Mouse (Mus musculus) kidney, adult 2 months (tissue): ENCODE measurements around the gene Gsg1l. TPM values are rescaled to one million over a fixed set of nuclear protein-coding genes. Genes with fewer than 3 reads are reported as not detected.

Experiments
- DNase-seq: peaks from one replicate; pipeline ENCODE4 v3.0.0; 2021
- H3K27ac ChIP-seq: fragments of 200-500 bp; 2 replicates; pipeline ENCODE4 v1.5.1; 2012; ENCODE audit warnings: low read depth, low read length, control low read depth, inconsistent platforms; ENCODE audit not compliant: insufficient read depth
- H3K27me3 ChIP-seq: fragments of 200-500 bp; replicated peaks from 2 replicates; pipeline ENCODE4 v1.6.1; 2012; ENCODE audit warnings: mild to moderate bottlenecking, moderate library complexity, low read length, inconsistent platforms; ENCODE audit not compliant: control insufficient read depth, insufficient read depth
- H3K36me3 ChIP-seq: fragments of 200-500 bp; 2 replicates; pipeline ENCODE4 v1.6.1; 2012; ENCODE audit warnings: mild to moderate bottlenecking, moderate library complexity, low read length, inconsistent platforms; ENCODE audit not compliant: control insufficient read depth, insufficient read depth
- H3K4me1 ChIP-seq: fragments of 200-500 bp; 2 replicates; pipeline ENCODE4 v1.6.1; 2011; ENCODE audit warnings: low read length; ENCODE audit not compliant: control insufficient read depth, insufficient read depth
- H3K4me3 ChIP-seq: fragments of 200-500 bp; 2 replicates; pipeline ENCODE4 v1.5.1; 2011; ENCODE audit warnings: mild to moderate bottlenecking, low read depth, low read length, control low read depth; ENCODE audit not compliant: insufficient read depth
- CTCF ChIP-seq: fragments of 200-500 bp; conservative IDR thresholded peaks from 2 replicates; pipeline ENCODE4 v1.5.1; 2011; ENCODE audit warnings: low read depth, mild to moderate bottlenecking, control low read depth, low read length, moderate library complexity, mixed read lengths; ENCODE audit not compliant: insufficient read depth, insufficient read length
- POLR2A ChIP-seq: fragments of 200-500 bp; IDR thresholded peaks from one replicate; pipeline ENCODE4 v1.6.1; 2011; ENCODE audit warnings: low read depth, low read length, control low read depth
- WGBS: fragments of 180-500 bp; shearing (Covaris S2); methylation state at CpG from one replicate; pipeline ENCODE4 v1.1.7; 2018; 5-methylcytosine and 5-hydroxymethylcytosine counted together
- polyA plus RNA-seq: library from polyadenylated mRNA; depleted of rRNA; stranded (reverse); fragments of >200 nt; gene quantifications from 2 replicates; pipeline ENCODE4 v1.2.3, GENCODE M21; 2012

Gene Gsg1l
- polyA plus RNA-seq, 1 experiment = 0.33 TPM

DNA sequence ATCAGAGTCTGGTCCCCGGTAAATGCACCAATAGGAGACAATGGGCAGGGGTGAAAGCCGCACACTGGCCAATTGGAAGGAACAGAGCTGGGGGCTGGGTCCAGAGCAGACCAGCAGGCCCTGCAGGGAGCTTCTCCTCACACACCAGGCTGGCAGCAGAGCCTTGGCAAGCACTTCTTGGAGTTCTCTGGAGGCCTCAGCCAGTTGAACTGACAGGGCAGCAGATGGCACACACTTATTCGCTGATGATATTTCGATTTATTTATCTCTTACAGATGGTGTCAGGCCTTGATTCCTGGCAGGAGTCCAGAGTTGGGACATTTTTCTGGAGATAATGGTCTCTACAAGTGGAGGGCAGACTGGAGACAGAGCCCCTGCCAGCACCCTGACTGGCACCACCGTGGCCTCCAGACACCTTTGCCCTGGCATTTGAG, 49.4 kb downstream of the Gsg1l start:
- Histone ChIP-seq H3K27ac (no peak overlapping the region), H3K27me3 (no peaks in the 10 kb centered on the region), H3K36me3 (no peaks in the 10 kb centered on the region), H3K4me3 (no peak overlapping the region), H3K4me1 (no peaks in the 10 kb centered on the region)
- 90% methylated on average over 5 of the region's 5 CpGs for WGBS
- no peak for DNase-seq
- no peak for TF ChIP-seq CTCF
- TF ChIP-seq POLR2A = no peak

DNA sequence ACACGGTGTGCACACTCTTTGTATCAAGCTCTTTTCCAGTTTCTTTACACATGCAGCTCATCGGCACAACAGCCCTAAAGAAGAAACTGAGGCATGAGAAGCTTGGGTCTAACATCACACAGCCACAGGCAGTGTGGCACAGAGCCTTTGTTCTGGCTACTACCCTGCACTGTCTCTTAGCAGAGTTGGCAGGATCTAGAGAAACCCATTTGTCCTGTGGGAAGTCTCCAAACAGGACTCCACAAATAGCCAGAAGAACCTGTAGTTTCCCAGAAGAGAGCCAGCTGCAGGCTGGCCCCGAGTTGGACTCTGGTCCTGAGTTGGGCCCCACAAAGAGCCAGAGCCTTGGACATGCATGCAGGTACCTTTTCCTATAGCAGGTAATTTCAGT, 49.9 kb downstream of the Gsg1l start:
- H3K36me3 ChIP-seq = no peaks in the 10 kb centered on the region
- no peak for TF ChIP-seq POLR2A
- no peak for TF ChIP-seq CTCF
- H3K27me3 ChIP-seq = no peaks in the 10 kb centered on the region
- H3K4me3 ChIP-seq = no peak overlapping the region
- no peaks in the 10 kb centered on the region for H3K4me1 ChIP-seq
- WGBS = 83% methylated on average over 3 of the region's 3 CpGs
- DNase-seq = no peak
- no peak overlapping the region for H3K27ac ChIP-seq

DNA sequence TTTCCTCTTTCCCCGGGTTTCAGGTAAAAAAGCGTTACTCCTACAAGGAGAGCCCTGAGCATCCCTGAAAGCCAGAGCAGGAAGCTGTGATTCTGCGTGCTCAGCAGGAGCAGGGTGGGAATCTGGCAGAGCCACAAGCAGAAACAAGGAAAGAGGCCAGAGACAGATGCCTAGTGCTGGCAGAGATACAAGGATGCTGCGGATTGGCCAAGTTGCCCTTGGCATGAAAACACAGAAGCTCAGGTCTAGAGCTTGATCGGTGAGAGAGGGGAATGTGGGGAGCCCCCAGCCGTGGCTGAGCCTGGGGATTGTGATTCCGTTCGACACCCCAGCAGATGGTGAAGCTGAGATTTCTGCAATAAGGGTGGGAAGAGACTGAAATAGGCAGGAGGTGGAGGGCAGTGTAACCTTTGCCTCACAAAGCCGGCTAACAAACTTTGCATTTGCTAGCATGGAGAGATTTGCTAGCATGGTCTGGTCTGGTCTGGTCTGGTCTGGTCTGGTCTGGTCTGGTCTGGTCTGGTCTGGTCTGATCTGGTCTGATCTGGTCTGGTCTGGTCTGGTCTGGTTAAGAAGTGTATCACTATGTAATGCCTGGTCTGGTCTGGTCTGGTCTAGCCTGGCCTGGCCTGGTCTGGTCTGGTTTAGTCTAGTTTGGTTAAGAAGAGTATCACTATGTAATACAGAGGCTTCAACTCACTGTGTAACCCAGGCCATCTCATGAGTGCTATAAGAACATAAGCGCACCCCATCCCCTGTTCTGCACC, 50.4 kb downstream of the Gsg1l start:
- WGBS = 76% methylated on average over 10 of the region's 10 CpGs
- no peaks in the 10 kb centered on the region for H3K4me1 ChIP-seq
- no peaks in the 10 kb centered on the region for H3K36me3 ChIP-seq
- H3K27me3 ChIP-seq = no peaks in the 10 kb centered on the region
- DNase-seq = no peak
- H3K27ac ChIP-seq = no peak overlapping the region
- no peak overlapping the region for H3K4me3 ChIP-seq
- TF ChIP-seq CTCF (no peak), POLR2A (no peak)

DNA sequence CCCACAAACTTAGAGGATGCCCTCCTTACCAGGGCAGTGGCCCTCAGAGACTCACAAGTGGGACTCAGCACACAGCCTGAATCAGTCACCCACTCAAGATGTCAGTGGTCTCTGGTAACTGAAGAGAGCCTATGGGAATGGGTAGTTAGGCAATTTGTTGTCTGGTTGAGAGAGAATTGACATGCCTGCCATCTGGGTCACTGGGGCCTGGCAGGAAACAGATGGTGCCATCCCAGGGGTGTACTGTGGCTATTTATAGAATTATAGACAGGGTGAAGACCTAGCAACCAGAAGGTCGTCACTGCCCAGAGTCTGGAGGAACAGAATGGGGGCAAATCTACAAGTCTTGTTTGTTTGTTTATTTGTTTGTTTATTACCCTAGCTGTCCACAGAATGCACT, 54.8 kb downstream of the Gsg1l start:
- TF ChIP-seq CTCF = no peak
- no peak for TF ChIP-seq POLR2A
- 42% methylated on average over 1 of the region's 1 CpGs for WGBS
- H3K27ac ChIP-seq = no peak overlapping the region
- H3K4me1 ChIP-seq = no peaks in the 10 kb centered on the region
- DNase-seq = no peak
- H3K4me3 ChIP-seq = no peak overlapping the region
- H3K27me3 ChIP-seq = no peaks in the 10 kb centered on the region
- no peaks in the 10 kb centered on the region for H3K36me3 ChIP-seq

DNA sequence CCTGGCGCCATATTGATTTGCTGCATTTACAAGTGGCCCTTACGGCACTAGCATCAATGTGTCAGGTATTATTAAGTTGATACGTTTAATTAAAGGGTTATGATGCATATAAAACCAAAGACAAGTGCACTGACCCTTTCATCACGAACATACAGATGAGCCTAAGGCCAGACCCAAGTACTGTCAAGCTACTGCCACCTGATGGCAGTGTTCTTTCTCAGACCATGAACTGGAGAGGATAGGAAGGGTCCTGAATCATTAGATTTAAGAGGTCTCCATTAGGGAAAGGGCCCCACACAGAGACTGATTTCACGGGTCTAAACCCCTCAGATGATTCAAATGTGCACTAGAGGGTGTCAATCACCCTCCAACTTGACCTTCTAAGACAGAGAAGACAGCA, 55.6 kb downstream of the Gsg1l start:
- WGBS = 47% methylated on average over 5 of the region's 5 CpGs
- no peak for DNase-seq

DNA sequence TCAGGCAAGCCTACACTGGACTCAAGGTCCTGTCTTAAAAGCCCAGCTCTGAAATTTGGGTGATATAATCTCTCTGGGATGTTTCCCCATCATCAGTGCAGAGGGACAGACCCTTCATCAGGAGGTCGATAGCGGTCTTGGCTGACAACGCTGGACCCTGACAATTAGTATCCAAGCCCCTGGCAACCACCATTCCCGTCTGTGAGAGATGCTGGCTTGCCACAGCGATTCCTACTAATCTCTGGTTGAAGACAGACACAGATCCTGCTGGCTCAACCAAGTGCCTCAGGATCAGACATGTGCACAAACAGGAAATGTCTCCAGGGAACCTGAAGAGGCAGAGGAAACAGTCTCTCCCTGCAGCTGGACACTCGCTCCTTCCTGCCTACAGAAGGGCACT, 62.2 kb downstream of the Gsg1l start:
- Histone ChIP-seq H3K36me3 (no peaks in the 10 kb centered on the region), H3K4me3 (no peak overlapping the region), H3K27me3 (no peaks in the 10 kb centered on the region), H3K27ac (no peak overlapping the region), H3K4me1 (no peaks in the 10 kb centered on the region)
- 56% methylated on average over 6 of the region's 6 CpGs for WGBS
- no peak for DNase-seq
- TF ChIP-seq CTCF (no peak), POLR2A (no peak)

More for the DNA sequence above, 55.6 kb downstream of the Gsg1l start:
- Histone ChIP-seq H3K4me1 (no peaks in the 10 kb centered on the region), H3K27ac (no peak overlapping the region), H3K36me3 (no peaks in the 10 kb centered on the region), H3K4me3 (no peak overlapping the region), H3K27me3 (no peaks in the 10 kb centered on the region)
- no peak for TF ChIP-seq CTCF
- TF ChIP-seq POLR2A = no peak

DNA sequence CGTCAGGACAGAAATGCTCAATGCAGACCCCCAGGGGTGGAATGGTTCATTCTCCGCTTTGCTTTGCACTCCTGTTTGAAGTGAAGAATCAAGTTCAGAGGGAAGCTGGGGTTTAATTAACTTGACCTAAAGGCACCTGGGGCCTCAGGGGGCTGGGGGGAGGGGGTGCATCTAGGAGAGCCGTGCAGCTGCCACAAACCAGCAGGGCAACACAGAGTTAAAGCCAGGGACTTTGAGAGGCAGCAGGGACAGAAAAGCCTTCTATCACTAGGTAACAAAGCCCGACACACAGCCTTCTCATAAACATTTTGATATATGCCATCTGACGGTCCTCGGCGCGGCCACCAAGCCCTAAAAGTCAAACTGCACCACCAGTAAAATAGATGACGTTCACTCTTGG, 62.9 kb downstream of the Gsg1l start:
- H3K27ac ChIP-seq = no peak overlapping the region
- H3K4me1 ChIP-seq = no peaks in the 10 kb centered on the region
- H3K36me3 ChIP-seq = no peaks in the 10 kb centered on the region
- no peak overlapping the region for H3K4me3 ChIP-seq
- H3K27me3 ChIP-seq = no peaks in the 10 kb centered on the region
- WGBS = 49% methylated on average over 9 of the region's 9 CpGs
- DNase-seq = no peak
- TF ChIP-seq CTCF = no peak
- TF ChIP-seq POLR2A = no peak
